Mouse (Mus musculus): ENCODE measurements around the gene Dcun1d5. TPM values are rescaled to one million over a fixed set of nuclear protein-coding genes. Genes with fewer than 3 reads are reported as not detected.
A peak's percentile ranks its signal among the peaks of the same experiment; 100 is the strongest.

Dcun1d5 gene
- 13.6 and 27.1 TPM in 2 replicates for polyA plus RNA-seq (2012; rRNA removed)

GRCm38 (mm10) chr9:7184172-7184896, at the start of gene Dcun1d5, which contains the start of gene Dync2h1:
Dcun1d5 (plus strand) TSS chr9:7184520.
Dync2h1 (minus strand) TSS chr9:7184446.
- H3K36me3 ChIP-seq (ENCODE audit: control insufficient read depth, insufficient read depth, low read length): no peaks in the 10 kb centered on the region; the same call in 1 of the 2 replicates
- TF ChIP-seq POLR2A (IDR thresholded peaks at IDR 0.05; ENCODE audit: low read depth, low read length) (peak; percentile 70; the same call in 1 of the 2 replicates), CTCF (IDR thresholded peaks at IDR 0.05; ENCODE audit: extremely low read depth, insufficient read depth, insufficient read length, insufficient replicate concordance) (no peak)
- 2% methylated on average over 62 of the region's 62 CpGs for WGBS
- DNase-seq (ENCODE audit: low read depth in 1 of 2, low spot score in 2 of 2): peak; percentile 88 to 89
- peak within 1 kb of the TSS; percentile 86 for H3K27ac ChIP-seq (ENCODE audit: insufficient read depth, low read length)
- H3K4me3 ChIP-seq (ENCODE audit: extremely low read depth, insufficient read depth, insufficient read length): peak within 1 kb of the TSS; percentile 86
- no peaks in the 10 kb centered on the region for H3K27me3 ChIP-seq (ENCODE audit: control insufficient read depth, insufficient read depth, low read length)
- peaks cover 5% of the 10 kb centered on the region; the same call in 1 of the 2 replicates for H3K4me1 ChIP-seq (ENCODE audit: control insufficient read depth, insufficient read depth, insufficient read length)

DNA sequence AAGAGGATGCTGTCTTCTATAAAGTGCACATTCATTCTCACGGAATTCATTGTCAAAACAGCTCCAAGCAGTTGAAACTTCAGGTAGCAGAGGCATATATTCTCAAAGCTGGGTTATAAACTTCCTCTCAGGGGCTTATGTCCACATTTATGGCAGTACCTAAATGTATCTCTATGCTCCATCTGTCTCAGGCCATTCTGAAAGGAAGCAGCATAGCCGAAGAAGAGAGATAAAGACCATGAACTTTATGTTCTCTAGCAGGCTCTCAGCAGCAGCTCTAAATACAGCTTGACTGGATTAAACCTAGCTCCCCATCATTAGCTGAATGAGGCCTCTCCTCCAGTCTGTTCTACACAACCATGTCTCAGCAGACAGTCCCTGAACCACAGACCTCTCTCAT, 29.9 kb upstream of the Dcun1d5 start:
- TF ChIP-seq CTCF (IDR thresholded peaks at IDR 0.05; ENCODE audit: extremely low read depth, insufficient read depth, insufficient read length, insufficient replicate concordance) (no peak), POLR2A (IDR thresholded peaks at IDR 0.05; ENCODE audit: low read depth, low read length) (no peak)
- Histone ChIP-seq H3K27ac (ENCODE audit: insufficient read depth, low read length) (no peak overlapping the region), H3K4me3 (ENCODE audit: extremely low read depth, insufficient read depth, insufficient read length) (no peak overlapping the region), H3K27me3 (ENCODE audit: control insufficient read depth, insufficient read depth, low read length) (no peaks in the 10 kb centered on the region), H3K36me3 (ENCODE audit: control insufficient read depth, insufficient read depth, low read length) (peaks cover 3% of the 10 kb centered on the region; the same call in 1 of the 2 replicates), H3K4me1 (ENCODE audit: control insufficient read depth, insufficient read depth, insufficient read length) (no peaks in the 10 kb centered on the region)
- 91% methylated on average over 2 of the region's 2 CpGs for WGBS
- DNase-seq (ENCODE audit: low read depth in 1 of 2, low spot score in 2 of 2): no peak

- TF ChIP-seq POLR2A (IDR thresholded peaks at IDR 0.05; ENCODE audit: low read depth, low read length) (no peak), CTCF (IDR thresholded peaks at IDR 0.05; ENCODE audit: extremely low read depth, insufficient read depth, insufficient read length, insufficient replicate concordance) (no peak)
- DNase-seq (ENCODE audit: low read depth in 1 of 2, low spot score in 2 of 2): no peak
- H3K27ac ChIP-seq (ENCODE audit: insufficient read depth, low read length): no peak overlapping the region
- peaks cover 4% of the 10 kb centered on the region; the same call in 1 of the 2 replicates for H3K36me3 ChIP-seq (ENCODE audit: control insufficient read depth, insufficient read depth, low read length)
- no peaks in the 10 kb centered on the region for H3K27me3 ChIP-seq (ENCODE audit: control insufficient read depth, insufficient read depth, low read length)
- no peak overlapping the region for H3K4me3 ChIP-seq (ENCODE audit: extremely low read depth, insufficient read depth, insufficient read length)
- 86% methylated on average over 7 of the region's 7 CpGs for WGBS
- H3K4me1 ChIP-seq (ENCODE audit: control insufficient read depth, insufficient read depth, insufficient read length): no peaks in the 10 kb centered on the region
Observed at GRCm38 (mm10) chr9:7158605-7159004, 25.7 kb upstream of the Dcun1d5 start.

DNA sequence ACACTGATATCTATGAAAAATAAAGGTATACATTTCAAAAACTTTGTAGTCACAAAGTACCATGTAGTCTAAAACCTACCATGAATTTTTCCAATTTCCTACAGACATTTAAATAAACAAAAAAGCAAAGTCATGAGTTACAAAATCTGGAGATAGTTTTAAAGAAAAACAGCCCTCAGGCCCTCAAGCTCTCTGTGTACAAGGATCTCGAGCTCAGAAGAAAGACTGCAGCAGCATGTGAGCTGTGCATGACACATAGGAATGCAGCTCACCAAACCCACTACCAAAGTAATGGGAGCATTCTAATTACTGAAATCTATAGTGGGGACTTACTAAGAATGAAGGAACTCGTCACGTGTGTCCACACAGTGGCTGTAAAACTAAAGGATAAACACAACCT, 24.6 kb upstream of the Dcun1d5 start:
- H3K27ac ChIP-seq (ENCODE audit: insufficient read depth, low read length): no peak overlapping the region
- no peak for DNase-seq (ENCODE audit: low read depth in 1 of 2, low spot score in 2 of 2)
- TF ChIP-seq POLR2A (IDR thresholded peaks at IDR 0.05; ENCODE audit: low read depth, low read length) (no peak), CTCF (IDR thresholded peaks at IDR 0.05; ENCODE audit: extremely low read depth, insufficient read depth, insufficient read length, insufficient replicate concordance) (no peak)
- WGBS: 93% methylated on average over 3 of the region's 3 CpGs
- H3K36me3 ChIP-seq (ENCODE audit: control insufficient read depth, insufficient read depth, low read length): peaks cover 4% of the 10 kb centered on the region; the same call in 1 of the 2 replicates
- H3K27me3 ChIP-seq (ENCODE audit: control insufficient read depth, insufficient read depth, low read length): no peaks in the 10 kb centered on the region
- no peak overlapping the region for H3K4me3 ChIP-seq (ENCODE audit: extremely low read depth, insufficient read depth, insufficient read length)
- no peaks in the 10 kb centered on the region for H3K4me1 ChIP-seq (ENCODE audit: control insufficient read depth, insufficient read depth, insufficient read length)

GRCm38 (mm10) chr9:7160688-7161087, 23.6 kb upstream of the Dcun1d5 start:
- H3K36me3 ChIP-seq (ENCODE audit: control insufficient read depth, insufficient read depth, low read length): peaks cover 4% of the 10 kb centered on the region; the same call in 1 of the 2 replicates
- no peak for DNase-seq (ENCODE audit: low read depth in 1 of 2, low spot score in 2 of 2)
- no peak overlapping the region for H3K27ac ChIP-seq (ENCODE audit: insufficient read depth, low read length)
- no peaks in the 10 kb centered on the region for H3K27me3 ChIP-seq (ENCODE audit: control insufficient read depth, insufficient read depth, low read length)
- H3K4me1 ChIP-seq (ENCODE audit: control insufficient read depth, insufficient read depth, insufficient read length): no peaks in the 10 kb centered on the region
- no peak overlapping the region for H3K4me3 ChIP-seq (ENCODE audit: extremely low read depth, insufficient read depth, insufficient read length)
- TF ChIP-seq POLR2A (IDR thresholded peaks at IDR 0.05; ENCODE audit: low read depth, low read length) (no peak), CTCF (IDR thresholded peaks at IDR 0.05; ENCODE audit: extremely low read depth, insufficient read depth, insufficient read length, insufficient replicate concordance) (no peak)
- WGBS: 93% methylated on average over 5 of the region's 5 CpGs

DNA sequence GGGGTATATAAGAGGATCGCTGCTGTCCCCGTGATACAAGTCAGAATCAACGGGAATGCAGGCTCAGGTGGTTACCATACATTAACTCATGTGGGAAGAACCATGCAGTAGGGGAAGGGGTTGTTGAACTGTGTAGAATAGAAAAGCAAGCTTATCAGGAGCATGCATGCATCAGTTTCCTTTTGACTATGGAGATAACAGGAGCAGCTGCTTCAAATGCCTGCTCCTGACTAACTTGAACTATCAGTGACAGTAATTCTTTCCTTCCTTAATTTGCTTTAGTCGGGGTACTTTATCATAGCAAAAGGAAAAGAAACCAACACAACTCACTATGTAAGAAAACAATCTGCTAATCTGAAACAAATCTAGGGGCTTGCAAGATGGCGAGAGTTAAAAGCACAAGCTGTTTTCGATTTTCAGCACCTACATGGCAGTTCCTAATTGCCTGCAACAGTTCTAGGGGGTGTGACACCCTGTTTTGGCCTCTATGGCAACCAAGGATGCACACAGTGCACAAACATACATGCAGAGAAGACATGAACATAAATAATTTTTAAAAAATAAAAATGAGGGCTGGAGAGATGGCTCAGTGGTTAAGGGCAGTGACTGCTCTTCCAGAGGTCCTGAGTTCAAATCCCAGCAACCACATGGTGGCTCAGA, 16.9 kb upstream of the Dcun1d5 start:
- H3K4me1 ChIP-seq (ENCODE audit: control insufficient read depth, insufficient read depth, insufficient read length): no peaks in the 10 kb centered on the region
- TF ChIP-seq CTCF (IDR thresholded peaks at IDR 0.05; ENCODE audit: extremely low read depth, insufficient read depth, insufficient read length, insufficient replicate concordance): no peak
- TF ChIP-seq POLR2A (IDR thresholded peaks at IDR 0.05; ENCODE audit: low read depth, low read length): no peak
- H3K4me3 ChIP-seq (ENCODE audit: extremely low read depth, insufficient read depth, insufficient read length): no peak overlapping the region
- H3K36me3 ChIP-seq (ENCODE audit: control insufficient read depth, insufficient read depth, low read length): no peaks in the 10 kb centered on the region
- 79% methylated on average over 6 of the region's 6 CpGs for WGBS
- H3K27ac ChIP-seq (ENCODE audit: insufficient read depth, low read length): no peak overlapping the region
- no peaks in the 10 kb centered on the region for H3K27me3 ChIP-seq (ENCODE audit: control insufficient read depth, insufficient read depth, low read length)
- DNase-seq (ENCODE audit: low read depth in 1 of 2, low spot score in 2 of 2): no peak

All from spleen, adult 2 months (tissue).